Mouse (Mus musculus) layer of hippocampus, adult 2 months (tissue): ENCODE results near the gene E2f4. TPM values are rescaled to one million over a fixed set of nuclear protein-coding genes. Genes with fewer than 3 reads are reported as not detected.

Experiments
- DNase-seq, 2 experiments: peaks; one replicate each; pipeline ENCODE4 v3.0.0; 2022; ENCODE audit warnings: low spot score in 2 of 2
- H3K27ac ChIP-seq: fragments of 200-600 bp; 2 replicates; pipeline ENCODE4 v1.8.1; 2022
- H3K4me3 ChIP-seq: fragments of 200-600 bp; 2 replicates; pipeline ENCODE4 v1.8.1; 2022; ENCODE audit warnings: mild to moderate bottlenecking
- CTCF ChIP-seq: fragments of 200-600 bp; conservative IDR thresholded peaks from 2 replicates; pipeline ENCODE4 v1.8.1; 2022; ENCODE audit warnings: antibody characterized with exemption, mild to moderate bottlenecking, moderate library complexity
- total RNA-seq, 2 experiments: library from RNA; stranded (reverse); gene quantifications; 2 replicates each; pipeline ENCODE4 v1.2.3; 2021

Gene E2f4
- total RNA-seq, 2 experiments from 2014 or later, result 36.1 to 39.0 TPM

- Histone ChIP-seq H3K4me3 (no peak overlapping the region), H3K27ac (no peak overlapping the region; the same call in 1 of the 2 replicates)
- TF ChIP-seq CTCF, result no peak
Observed at GRCm38 (mm10) chr8:105317941-105318340, 20.5 kb downstream of the E2f4 start.

DNA sequence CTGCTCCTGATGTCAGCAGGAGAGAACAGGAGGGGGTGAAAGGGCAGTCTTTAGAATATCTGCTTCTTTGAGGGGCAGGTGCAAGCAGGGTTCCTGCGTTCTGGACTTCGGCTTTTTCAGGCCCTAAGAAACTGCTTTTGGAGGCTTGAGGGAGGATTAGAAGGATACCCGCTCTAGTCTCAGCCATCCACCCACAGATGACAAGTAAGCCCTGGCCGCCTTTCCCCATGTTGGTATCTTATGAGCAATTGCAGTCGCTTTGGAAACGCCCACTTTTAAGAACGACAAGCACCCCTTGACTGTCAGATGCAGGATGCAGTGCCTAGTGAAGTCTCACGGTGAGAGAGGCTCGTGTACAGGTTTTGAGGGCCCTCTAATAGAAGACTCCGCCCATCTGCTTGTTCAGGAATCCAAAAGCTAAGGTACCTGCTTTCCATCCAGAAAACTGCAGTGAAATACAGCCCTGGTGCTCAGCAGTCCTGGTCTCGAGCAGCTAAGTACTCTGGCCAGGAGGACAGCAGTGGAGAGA is 21.3 kb downstream of the E2f4 start:
- Histone ChIP-seq H3K27ac (no peak overlapping the region), H3K4me3 (no peak overlapping the region)
- DNase-seq, result no peak
- no peak for TF ChIP-seq CTCF

More at GRCm38 (mm10) chr8:105317941-105318340, 20.5 kb downstream of the E2f4 start:
- DNase-seq, result no peak

GRCm38 (mm10) chr8:105323183-105323582 is 25.7 kb downstream of the E2f4 start:
- no peak for TF ChIP-seq CTCF
- H3K4me3 ChIP-seq, result no peak overlapping the region
- H3K27ac ChIP-seq, result no peak overlapping the region
- DNase-seq, result no peak

DNA sequence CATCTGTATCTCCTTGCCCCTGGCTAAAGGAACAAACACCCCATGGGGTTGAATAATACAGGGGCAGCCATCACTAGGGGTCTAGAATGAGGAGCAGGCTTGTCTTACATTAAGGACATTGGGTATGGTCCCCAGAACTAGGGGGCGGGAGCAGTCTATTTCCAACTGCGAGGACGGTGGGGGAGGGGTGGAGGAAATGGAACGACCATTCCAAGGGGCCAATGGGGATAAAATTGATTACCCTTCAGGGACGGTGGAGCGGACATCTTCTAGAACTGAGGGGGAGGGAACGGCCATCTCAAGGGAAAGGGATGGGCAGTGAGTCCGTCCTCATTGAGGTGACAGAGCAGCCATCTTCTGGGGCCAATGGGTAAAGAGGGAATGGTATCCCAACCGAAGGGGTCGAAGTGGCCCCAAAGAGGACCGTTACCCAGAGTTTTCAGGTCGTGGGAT is 28.2 kb downstream of the E2f4 start:
- no peak for DNase-seq
- Histone ChIP-seq H3K27ac (peak overlapping the region; percentile 98), H3K4me3 (peak overlapping the region; percentile 99)
- TF ChIP-seq CTCF, result no peak

DNA sequence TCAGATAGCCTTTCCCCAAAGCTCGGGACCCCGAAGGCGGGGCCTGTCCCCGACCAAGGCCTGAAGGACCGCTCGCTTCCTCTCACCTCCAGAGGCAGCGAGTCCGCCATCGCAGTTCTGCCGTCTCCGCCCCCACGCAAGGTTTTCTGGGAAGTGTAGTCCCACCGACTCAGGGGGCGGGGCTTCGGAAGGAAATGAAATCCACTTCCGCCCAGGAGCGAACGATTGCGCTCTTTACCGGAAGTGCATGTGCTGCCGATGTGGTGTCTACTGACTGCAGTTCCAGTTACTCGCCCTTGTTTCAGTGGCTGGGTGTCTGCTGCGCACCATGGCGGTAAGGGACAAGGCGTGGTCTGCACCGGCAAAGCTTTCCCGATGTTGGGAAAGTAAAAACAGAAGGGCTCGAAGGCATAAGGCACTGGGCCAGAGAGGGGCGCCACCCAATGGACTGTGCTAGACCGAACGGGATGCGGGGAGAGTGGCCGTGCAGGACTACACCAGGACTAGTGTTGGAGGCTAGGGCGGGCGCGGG is 28.7 kb downstream of the E2f4 start, which contains the start of the genes Lrrc29 and Tmem208:
Gene Lrrc29 (minus strand): TSS at position 138 of the 532 bp plus-strand sequence.
Gene Tmem208 (plus strand): TSS at position 214 of the 532 bp plus-strand sequence.
- peak; percentile 66 for TF ChIP-seq CTCF
- DNase-seq, result peak; percentile 97
- peak within 1 kb of the TSS; percentile 98 for H3K27ac ChIP-seq
- peak within 1 kb of the TSS; percentile 99 for H3K4me3 ChIP-seq

- TF ChIP-seq CTCF, result no peak
- no peak for DNase-seq
- Histone ChIP-seq H3K4me3 (peak overlapping the region; percentile 99), H3K27ac (peak overlapping the region; percentile 98)
Observed at GRCm38 (mm10) chr8:105326968-105327367, 29.5 kb downstream of the E2f4 start.

GRCm38 (mm10) chr8:105330325-105330724 is 32.9 kb downstream of the E2f4 start:
- Histone ChIP-seq H3K4me3 (no peak overlapping the region), H3K27ac (no peak overlapping the region)
- TF ChIP-seq CTCF, result no peak
- no peak for DNase-seq

DNA sequence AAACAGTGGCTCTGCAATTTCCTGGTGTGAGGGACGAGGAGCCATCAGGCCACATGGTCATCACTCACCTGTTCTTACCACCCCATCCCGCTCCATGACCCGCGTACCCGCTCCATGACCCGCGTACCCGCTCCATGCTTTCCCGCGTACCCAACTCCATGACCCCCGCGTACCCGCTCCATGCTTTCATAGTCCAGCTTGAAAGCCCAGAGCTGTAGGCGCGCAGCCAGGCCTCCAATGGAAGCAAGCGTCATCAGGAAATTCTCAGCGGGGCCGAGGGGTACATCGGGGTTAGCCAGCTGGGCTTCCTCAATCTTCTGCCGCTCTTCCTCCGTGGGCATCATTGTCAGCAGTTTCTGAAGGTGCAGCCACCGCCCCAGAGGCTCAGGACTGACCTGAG is 34.0 kb downstream of the E2f4 start:
- no peak for TF ChIP-seq CTCF
- DNase-seq, result no peak
- no peak overlapping the region for H3K4me3 ChIP-seq
- no peak overlapping the region for H3K27ac ChIP-seq

GRCm38 (mm10) chr8:105331931-105332330 is 34.5 kb downstream of the E2f4 start:
- H3K4me3 ChIP-seq, result no peak overlapping the region
- no peak overlapping the region for H3K27ac ChIP-seq
- no peak for TF ChIP-seq CTCF
- no peak for DNase-seq

DNA sequence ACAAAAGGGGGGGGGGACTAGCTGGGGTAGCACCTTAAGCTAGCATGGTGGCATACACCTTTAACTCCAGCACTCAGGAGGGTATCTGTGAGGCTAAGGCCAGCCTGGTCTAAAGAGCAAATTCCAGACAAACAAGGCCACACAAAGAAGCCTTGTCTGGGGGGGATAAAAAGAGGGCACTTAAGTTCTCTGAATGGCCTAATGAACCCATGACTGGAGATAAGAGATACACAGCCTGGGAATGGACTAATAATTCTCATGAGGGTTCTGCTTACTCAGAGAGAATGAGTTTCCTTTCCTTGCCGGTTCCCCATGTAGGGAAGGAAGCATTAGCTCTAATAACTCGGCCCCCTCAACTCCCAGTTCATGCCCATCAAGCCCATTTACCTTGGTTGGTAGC is 35.1 kb downstream of the E2f4 start:
- no peak overlapping the region for H3K27ac ChIP-seq
- no peak for DNase-seq
- no peak overlapping the region for H3K4me3 ChIP-seq
- no peak for TF ChIP-seq CTCF

DNA sequence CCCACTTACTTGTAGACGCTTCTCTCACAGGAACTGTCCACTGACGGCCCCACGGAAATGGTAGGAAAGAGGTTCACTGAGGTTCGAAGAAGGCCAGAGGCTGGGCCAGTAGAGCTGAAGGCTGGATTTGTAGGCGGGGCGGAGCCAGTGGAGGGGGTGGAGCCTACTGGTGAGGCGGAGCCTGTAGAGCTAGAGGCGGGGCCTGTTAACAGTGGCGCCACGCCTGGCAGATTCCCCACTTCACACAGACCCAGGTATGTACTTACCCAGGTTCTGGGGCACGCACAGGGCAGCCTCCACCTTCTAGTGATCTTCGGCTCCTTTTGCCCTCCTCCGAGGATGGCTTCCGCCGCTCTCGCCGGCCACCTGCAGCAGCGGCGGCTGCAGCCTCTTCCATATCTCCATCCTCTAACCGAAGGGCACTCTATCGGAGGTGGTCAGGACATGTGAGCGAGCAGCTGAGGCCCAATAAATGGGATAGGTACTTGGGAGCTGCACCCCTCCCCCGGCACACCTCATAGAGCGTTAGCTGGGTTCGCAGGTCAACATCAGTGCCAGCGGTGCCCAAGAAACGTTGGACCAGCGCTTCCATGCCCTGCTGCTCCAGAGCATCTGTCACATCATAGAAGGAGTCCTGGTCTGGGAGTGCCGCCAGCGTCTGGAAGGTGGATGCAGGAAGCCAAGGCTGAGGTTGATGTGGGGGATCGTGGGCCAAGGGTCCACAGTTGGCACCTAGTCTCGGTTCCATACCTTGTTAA is 39.1 kb downstream of the E2f4 start:
- no peak overlapping the region for H3K4me3 ChIP-seq
- TF ChIP-seq CTCF, result no peak

DNA sequence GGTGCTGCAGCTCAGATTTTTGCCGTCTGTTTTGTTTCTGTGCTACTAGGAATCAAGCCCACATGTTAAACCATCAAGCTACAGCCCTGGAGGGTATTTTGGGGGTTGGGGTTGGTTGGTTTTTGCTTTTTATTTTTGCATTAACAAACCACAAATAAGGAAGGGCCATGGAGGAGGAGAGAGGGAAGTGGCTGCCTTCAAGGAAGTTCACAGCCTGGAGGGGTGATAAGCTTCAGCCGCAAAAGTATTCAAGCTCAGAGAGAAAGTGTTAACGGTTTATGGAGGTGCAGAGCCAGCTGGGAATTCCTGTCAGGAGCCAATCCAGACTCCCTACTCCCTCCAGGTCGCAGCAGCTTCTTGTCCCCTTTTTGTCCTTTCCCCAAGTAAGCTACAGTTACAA is 41.5 kb downstream of the E2f4 start:
- DNase-seq, result no peak
- no peak overlapping the region for H3K27ac ChIP-seq
- no peak overlapping the region for H3K4me3 ChIP-seq
- TF ChIP-seq CTCF, result no peak

More for the DNA sequence above, 39.1 kb downstream of the E2f4 start:
- DNase-seq, result no peak
- no peak overlapping the region for H3K27ac ChIP-seq

GRCm38 (mm10) chr8:105339886-105340635 is 42.6 kb downstream of the E2f4 start:
- H3K27ac ChIP-seq, result no peak overlapping the region

More at GRCm38 (mm10) chr8:105339886-105340635, 42.6 kb downstream of the E2f4 start:
- no peak for DNase-seq
- H3K4me3 ChIP-seq, result no peak overlapping the region
- TF ChIP-seq CTCF, result no peak
